Mouse (Mus musculus): ENCODE results near the gene Exoc3l4. TPM values are rescaled to one million over a fixed set of nuclear protein-coding genes. Genes with fewer than 3 reads are reported as not detected.

The Exoc3l4 gene
- total RNA-seq, 2 experiments from 2014 or later, result 7.3 to 8.7 TPM

DNA sequence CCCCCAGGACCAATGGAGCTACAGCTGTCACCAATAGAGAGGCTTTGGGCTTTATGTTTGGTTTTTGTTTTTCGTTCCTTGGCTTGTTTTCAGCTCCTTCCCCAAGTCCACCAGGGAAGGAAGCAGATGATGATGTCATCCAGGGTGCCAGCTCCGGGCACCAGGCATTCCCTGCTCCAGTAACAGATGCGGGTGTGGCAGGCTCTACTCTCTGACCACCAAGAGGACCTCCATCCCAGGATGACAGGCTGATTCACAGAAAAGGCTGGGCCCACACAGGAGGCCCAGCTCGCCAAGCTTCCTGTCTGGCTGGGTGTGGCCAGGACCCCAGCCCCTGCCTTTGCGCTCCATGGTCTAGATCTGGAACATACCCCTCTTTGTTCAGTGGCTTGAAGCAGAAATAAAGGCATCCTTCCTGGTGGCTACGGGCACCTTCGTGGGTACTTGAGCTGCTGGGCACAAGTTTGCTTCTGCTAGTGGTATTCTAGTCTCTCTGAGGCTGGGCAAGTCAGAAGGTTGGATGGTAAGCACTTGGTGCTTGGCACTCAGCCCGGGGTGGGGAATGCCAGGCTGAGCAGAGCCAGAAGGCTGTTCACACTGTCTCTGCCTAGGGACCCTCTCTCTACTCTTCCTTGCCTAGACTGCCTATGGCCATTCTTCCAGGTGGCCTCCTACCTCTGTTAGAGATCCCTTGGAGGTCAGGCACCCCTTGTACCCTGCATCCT, 5.0 kb upstream of the Exoc3l4 start:
- peak; percentile 81 for DNase-seq

DNA sequence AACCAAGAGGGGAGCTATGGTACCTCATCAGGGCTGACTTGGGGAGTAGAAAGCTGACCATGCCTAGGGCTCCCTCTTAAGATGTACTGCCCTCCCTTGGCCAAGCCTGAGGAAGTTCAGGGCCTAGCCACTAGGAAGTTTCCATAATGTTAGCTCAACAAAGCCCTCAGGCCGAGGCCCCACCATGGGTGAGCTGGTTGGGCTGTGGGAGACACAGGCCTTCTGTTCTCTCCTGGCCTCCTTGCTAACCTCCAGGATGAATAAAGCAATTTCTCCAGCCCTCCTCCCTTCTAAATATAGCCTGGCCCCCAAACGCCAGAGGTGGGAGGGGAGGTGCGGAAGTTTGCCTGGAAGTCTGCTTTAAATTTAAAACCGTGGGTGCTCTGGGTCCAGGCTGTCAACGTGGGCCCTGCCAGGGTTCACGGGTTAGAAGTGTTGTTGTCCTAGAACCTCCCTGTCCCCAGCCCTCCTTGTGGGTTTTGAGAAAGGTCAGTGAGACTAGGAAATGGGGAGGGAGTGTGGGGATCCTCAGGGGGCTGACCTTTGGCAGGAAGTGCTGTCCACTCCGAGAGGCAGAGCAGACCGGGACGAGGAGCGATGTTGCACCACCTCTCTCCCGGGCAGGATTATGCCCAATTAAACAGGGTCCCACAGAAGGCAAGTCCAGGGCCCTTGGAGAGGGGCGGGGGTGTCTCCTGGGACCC, 4.1 kb upstream of the Exoc3l4 start:
- peak; percentile 54 for DNase-seq

DNA sequence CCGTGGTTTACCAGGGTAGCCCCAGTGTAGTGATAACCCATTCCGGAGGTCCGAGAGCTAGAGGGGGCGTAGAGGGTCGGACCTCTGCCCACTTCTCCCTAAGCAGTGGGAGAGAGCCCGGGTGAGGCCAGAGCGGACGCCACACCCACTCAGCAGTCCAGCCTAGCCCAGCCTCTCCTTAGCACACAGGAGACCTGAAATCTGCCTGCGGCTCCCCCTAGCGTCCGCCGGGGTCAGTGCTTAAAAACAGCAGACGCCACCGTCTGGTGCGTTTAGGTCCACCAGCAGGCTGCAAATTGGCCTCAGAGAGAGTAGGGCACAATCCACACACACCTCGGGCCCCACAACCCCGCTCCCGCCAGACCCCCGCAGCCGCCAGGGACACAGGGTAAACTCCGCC, 3.5 kb upstream of the Exoc3l4 start:
- DNase-seq, result peak; percentile 96

DNA sequence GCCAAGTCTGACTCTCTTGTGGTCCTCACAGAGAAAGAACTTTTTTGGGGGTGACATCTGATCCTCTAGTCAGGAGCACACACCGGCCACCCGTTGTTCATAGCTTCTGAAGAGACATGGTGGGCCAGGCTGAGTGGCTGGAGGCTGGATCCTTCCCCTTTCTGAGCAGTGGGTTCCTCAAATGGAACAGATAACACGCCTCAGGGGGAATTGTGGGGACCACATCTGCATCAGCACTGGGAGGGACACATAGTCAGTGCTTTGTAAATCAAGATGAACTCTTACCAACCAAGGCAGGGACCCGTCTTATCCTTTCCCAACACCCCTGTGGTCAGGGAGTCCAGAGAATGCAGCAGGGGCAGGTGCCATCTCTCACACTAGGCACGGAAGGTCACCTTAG, 3.1 kb downstream of the Exoc3l4 start:
- no peak for DNase-seq

DNA sequence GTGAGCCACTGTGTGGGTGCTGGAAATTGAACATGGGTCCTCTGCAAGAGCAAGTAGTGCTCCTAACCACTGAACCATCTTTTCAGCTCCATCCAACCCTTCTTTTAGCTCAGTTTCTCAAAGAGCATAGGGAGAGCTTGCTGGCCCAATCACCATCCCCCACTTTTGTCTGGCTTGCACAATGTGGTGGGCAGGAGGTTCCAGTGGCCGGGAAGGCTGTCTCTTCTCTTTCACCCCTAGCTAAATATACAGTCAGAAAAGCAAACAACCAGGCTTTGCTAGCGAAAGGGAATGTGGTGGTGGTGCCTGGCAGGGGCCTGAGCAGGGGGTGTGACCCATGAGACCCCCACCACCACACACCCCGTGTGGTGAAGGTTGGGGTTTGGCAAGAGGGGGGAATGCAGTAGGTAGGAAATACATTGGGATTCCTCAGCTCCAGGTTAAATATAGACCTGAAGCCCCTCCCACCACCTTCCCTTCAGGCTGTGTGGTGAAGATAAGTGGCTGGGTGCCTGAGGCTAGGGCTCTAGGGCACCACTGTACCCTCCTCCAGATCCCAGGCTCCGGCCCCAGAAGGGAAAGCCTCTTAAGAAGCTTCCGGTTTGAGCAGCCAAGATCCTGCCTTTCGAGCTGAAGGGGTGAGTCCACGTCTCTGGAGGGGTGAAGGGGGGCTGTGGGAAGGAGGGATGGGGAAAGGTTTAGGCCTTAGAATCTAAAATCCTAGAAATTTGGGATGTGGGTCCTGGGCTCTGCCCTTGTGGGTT, 4.3 kb downstream of the Exoc3l4 start:
- DNase-seq, result no peak

DNA sequence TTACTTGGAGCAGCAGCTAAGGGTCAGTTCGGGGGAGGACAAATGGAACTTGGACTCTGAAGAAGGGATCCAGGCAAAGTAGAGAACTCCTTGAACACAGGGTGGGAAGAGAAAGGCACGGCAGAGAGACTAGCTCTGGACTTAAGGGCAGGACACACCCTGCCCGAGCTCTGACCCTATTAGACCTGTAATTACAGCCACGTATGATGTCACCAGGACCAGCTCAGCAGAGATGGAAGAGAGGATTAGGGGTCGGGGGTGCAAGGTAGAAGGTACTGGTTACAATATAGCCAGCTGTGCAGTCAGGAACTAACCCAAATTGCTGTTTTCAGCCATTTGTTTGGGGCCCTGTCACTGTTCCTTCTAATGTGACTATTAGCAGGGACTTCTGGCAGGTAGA, 6.0 kb downstream of the Exoc3l4 start:
- DNase-seq, result no peak

DNA sequence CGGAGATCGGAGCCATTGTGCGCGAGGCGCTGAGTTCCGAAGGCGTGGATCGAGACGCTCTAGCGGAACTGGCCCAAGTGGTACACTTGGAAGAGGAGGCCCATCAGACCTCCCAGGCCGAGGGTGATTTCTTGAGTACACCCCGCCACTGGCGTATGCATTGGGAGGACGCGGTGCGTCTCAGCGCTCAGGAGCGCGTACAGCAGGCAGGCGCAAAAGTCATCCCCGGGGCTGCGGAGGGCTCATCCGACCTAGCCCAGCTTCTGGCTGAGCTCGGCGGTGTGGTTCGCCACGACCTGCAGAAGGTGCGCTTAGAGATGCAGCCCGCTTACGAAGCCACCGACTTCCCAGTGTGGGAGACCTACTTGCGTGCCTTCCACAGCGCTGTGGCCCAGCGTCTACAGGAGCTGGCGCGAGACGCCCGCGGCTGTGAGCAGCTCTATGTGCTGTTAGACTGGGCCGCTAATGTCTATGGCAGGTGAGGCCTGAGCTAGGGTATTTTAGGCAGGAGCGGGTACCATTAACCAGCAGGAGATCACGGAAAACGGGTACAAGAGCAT, 6.8 kb downstream of the Exoc3l4 start:
- DNase-seq, result no peak

DNA sequence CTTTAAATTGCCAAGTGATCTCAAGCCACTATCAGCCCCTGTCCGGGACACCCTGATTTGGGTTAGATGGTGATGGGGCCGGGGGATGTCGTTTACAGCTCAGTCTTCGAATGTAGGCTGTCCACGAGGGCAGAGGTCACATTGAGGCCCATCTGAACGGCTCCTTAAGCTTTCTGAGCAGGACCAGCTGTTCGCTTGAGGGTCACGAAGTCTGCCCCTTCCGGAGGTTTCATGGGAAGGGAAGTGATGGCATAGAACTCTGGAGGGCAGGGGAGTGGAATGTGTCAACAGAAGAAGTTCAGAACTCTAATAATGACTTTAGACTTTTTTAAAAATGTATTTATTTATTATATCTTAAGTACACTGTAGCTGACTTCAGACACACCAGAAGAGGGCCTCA, 7.7 kb downstream of the Exoc3l4 start:
- no peak for DNase-seq

DNA sequence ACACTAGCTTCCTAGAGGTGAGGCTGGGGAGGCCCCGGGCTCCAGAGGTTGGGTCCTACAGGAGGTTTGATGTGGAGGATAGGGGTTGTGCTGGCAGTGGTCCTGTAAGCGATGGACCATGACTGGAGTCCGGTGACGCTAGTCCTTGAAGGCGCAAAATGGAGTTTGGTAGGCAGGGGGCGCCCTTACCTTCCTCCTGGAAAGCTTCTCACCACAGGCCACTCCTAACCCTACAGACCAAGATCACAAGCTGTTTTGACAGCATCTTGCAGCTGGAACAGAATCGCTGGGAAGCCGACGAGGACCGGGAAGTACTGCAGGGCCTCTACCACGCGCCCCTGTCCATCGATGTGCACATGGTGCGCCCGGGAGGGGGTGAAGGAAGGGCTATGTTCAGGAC, 8.4 kb downstream of the Exoc3l4 start:
- peak; percentile 94 for DNase-seq

DNA sequence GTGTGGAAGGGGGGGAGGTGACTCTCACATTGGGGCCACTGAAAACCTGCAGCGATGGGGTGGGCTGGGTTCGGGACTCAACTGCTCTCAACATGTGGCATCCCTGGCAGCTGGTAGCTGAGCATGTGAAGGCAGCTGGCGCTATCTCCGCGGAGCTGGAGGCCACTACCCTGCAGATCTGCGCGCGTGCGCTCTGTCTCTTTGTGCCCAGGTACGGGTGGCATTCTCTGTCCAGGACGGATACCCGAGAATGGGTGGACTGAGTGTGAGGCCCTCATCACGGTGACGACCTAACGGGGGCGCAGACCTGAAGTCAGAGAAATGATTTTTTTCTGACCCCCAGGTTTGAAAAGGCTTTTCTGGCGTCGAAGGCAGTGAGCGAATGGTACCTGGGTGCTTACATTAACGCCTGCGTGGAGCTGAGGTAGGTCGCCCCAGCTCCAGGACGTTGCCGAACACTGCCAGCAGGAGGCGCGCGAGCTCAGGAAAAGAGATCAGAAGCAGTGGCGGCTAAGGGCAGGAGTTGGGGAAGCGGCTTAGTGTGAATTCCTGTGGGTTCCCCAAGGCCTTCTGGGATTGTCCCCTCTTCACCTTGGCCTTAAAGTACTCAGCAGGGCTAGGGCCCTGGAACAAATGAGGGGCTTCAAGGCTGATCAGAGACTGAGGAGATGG, 9.1 kb downstream of the Exoc3l4 start:
- peak; percentile 98 for DNase-seq

DNA sequence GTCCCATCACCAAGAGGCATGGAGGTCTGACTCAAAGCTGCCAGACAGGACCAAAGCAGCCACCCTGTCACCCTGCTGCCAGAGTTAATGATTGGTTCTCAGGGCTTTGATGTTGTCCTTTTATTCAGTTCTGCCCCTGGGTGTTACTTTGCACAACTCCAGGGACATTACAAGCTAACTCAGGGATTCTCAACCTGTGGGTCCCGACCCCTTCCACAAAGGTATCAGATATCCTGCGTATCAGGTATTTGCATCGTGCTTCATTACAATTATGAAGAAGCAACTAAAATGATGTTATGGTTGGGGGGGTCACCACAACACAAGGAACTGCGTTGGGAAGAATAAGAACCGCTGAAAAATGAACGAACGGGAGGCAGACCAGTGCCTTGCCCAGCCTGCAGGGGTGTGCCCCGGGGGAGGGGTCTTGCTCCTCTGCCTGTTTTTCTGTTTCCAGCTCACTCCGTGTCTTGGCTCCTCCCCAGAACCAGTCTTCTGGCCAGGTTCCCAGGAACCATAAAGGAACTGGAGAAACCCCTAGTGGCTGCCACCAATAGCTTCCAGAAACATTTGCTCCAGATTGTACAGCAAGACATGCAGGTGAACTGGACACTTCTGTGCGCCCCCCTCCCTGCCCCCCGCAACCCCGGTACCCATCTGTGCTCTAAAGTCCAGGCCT, 10.8 kb downstream of the Exoc3l4 start:
- peak; percentile 52 for DNase-seq

DNA sequence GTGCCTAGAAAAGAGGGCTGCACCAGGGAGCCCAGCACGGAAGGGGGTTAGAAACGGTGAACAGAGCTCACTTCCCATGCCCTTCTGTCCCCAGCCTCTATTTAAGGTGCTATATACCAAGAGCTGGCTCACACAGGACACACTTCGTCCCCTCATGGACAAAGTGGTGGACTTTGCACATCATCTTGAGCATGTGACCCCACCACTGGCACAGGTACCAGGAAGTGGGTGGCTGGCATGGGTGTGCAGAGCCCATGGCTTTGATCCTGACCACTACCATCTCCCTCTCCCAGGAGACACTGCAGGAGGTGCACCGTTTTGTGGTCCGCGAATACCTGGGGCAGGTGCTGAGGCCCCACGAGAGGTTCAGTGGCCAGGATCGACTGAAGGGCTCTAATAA, 11.5 kb downstream of the Exoc3l4 start:
- DNase-seq, result no peak

DNA sequence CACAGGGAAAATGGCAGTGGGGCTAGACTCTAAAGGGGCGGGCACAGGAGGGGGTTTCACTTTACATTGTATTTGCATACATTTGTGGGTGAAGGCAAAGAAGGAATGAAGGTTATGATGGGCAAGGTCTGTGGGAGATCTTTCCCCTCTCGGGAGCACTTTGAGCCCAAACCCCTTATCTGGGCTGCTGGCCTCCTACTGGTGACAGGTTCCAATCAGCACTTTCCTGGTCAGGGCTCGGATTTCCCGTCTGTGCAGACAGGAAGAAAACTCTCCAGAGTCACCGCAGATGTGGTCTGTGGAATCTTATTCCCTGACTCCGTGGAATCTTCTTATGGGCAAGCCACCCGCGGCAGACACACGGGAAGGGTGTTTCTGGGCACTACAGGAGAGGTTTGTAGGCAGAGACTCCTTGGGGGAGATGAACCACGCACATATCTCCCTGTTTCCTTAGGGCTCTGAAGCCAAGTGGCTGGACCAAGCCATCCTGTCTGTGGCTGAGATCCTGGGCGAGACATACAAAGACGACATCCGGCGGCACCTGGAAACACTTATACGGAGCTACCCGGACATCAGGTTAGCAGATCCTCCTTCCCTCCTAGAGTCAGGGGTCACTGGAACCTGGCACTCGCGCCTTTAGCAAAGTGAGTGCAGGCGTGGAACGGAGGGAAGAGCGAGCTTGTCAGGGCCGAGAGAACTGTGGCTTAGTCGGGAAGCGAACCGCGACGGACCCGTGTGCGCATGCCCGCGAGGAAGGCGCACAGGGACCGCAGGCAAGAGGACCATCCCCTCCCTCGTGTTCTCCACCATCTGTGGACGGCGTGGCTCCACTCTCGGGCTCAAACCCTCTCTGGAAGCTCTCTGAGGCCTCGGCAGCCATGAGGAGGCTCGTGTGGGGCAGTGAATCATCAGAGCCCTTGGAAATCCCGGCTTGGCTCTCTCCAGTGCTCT, 12.4 kb downstream of the Exoc3l4 start:
- peak; percentile 62 for DNase-seq

DNA sequence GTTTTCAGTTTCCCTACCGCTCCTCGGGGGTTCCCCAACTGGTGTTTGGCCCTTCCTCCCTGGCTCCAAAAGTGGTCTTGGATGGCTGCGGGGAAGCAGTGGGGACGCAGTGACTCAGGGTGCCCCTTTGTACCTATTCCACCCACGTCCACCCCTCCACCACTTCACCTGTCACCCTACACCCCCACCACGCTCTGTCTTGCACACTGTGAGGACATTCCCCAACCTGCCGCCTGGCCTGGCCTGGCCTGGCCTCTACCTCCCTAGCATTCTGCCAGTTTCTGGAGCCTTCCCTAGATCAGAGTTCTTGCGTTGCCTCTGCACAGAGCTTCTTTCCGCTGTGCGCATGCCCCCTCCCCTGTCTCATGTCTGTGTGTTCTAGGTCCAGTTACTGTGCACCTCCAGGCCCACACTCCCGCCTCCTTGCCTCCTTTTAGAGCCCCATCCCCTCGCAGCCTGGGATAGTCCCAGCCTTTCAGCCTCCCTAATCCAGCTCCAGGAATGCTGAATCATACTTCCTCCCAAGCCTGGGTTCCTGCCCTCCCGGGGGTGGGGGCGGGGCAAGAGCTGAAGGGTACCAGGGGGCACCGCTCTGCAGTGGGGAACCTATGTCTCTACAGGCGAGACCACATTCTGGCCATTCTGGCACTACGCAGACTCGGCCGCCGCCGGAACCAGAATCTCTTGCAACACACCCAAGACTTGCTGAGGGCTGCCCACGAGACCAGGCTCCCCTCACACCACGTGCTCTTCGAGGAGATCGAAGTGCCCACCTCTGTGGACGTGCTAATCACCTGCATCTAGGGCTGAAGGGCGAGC, 13.4 kb downstream of the Exoc3l4 start:
- DNase-seq, result peak; percentile 57

DNA sequence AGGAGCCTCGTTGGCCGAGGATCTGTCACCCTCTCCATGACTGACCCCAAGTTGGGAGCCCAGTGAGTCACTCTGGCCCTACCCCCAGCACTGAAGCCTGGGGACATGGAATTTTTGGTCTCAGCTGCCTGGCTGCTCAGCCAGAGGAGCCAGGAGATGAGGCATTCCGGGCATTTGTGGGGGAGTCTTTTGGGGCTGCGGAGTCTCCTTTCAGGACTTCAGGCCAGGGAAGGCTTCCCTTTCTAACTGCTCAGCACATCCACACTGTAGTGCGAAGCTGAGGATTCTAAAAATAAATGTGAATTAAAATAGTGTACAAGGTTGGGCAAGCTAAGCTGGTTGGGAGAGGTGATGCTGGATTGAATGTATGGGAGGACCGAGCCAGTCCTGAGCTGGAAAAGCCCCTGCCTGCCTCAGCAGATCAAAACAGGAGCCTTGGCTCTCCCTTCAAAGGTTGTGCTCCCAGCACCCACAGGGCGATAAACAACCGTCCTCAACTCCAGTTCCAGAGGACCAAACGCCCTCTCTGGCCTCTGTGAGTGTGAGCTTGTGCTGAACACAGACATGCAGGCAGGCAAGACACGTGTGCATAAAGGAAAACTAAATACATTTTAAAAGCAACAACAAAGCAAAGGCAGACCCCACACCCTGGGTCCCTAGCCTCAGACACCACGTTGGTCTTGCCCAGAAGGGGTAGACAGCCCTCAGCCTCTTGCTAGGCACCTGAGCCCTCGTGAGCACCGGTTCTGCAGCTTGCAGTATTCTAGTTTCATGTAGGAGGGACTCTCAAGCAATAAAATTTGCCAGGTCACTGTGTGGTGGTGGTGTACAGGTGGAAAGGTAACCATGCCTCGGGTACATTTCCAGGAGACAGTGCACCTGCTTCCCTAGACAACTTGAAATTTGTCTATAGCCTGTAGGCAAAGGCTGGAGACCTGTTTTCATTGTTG, 14.3 kb downstream of the Exoc3l4 start:
- DNase-seq, result no peak

DNA sequence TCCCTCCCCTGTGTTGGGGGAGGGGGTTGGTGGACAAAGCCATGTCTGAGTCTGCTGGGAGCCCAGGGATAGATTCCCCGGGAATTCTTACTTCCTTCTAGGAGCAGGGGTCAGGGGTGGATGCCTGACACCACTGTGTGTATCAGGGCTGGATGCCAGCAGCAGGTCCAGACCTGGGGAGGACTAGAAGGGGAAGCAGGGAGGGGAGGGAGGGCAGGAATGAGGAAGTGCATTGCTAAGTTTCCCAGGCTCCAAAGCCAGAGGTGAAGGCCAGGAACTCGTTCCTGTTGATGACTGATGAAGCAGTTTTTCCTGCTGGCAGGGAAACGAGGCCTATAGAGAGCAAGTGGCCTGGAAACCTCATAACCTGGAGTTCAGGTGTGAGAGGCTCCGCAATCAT, 15.3 kb downstream of the Exoc3l4 start:
- DNase-seq, result no peak

DNA sequence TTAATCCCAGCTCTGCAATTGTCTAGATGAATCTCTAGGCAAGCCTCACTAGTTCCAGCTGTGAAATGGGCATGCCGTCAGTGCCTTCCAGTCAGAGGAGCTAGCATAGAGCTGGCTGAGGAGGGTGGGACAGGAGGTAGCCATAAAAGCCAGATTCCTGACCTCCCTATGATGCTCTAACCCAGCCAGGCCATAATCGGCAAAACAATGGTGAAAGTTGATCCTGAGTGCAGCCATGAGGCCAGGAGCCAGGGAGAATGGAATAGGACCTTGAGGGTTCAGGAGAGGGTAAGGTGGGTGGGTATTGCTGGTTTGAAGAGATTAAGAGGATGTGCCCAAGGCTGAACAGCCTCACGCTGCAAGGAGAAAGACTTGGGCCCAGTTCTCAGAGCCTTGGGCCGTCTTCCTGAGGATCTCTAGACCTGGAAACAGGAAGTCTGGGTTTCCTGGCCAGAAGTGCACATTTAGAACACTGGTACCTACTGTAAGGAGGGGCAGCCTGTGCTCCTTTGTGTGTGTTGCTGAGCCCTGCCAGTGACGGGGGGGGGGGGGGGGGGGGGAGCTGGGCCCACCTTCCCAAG, 16.0 kb downstream of the Exoc3l4 start:
- no peak for DNase-seq

DNA sequence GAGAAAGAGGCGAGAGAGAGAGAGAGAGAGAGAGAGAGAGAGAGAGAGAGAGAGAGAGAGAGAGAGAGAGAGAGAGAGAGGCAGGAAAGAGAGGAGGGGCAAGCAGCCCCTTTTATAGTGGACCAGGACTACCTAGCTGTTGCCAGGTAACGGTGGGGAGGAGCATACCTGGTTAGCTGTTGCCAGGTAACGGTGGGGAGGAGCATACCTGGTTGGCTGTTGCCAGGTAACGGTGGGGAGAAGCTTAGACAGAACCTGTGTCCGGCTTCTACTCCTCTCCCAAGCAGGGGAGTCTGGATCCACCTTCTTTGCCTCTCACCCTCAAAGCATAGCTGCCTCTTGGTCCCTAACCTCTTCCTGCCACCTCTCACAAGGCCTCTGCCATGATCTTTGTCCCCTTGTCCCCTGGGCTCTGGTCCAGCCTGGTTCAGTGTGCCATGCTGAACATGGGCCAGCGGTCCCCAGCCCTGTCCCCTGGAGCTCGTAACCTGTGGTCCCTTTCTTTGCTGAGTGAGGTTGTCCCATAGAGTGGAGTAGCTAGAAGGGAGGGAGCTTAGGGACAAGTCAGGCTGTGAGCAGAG, 17.4 kb downstream of the Exoc3l4 start:
- no peak for DNase-seq
